Mouse (Mus musculus): Measurements from ENCODE around the gene Mto1. TPM values are rescaled to one million over a fixed set of nuclear protein-coding genes. Genes with fewer than 3 reads are reported as not detected.

The Mto1 gene
- polyA plus RNA-seq, 1 experiment from 2014 or later = 26.2 TPM

DNA sequence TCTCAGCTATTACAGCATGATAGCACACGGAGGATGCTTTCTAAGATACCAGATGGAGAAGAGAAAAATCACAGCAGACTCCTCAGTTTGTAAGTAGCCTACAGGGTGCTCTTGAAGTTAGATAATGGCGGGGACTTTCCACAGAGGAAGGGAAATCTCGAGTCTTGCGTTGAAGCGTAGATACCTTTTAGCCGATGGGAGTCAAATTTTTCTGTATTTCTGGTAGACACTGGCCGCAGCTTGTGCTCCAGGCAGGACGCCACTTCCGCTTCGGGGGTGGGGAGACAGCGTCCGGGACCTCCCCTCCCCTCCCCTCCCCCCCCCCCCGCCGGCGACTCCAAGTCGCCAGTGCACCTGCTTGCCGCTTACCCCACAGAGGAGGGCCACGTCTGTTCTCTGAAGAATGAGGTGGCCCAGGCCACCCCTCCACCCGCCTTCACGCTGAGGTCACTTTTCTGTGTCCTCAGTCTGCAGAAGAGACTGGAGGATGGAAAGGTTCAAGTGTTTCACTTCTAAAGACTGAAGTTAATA, 40.9 kb downstream of the Mto1 start, which contains the start of gene Eef1a1:
Gene Eef1a1, minus strand, starts transcription at position 262 of the 531 bp plus-strand sequence.
- ATAC-seq (replicated peaks; ENCODE audit: insufficient number of reproducible peaks, insufficient read depth, low FRiP score, low read depth) = peak; percentile 61
- H3K4me2 ChIP-seq = peak within 1 kb of the TSS; percentile 73
- H3K27ac ChIP-seq = peak within 1 kb of the TSS; percentile 69
- no peaks in the 10 kb centered on the region for H3K36me3 ChIP-seq
- H3K4me1 ChIP-seq (replicated peaks) = 0 out of 2 replicates have a peak, but pooled peaks cover 3% of the 10 kb centered on the region
- 2% methylated on average over 19 of the region's 20 CpGs for WGBS
- H3K27me3 ChIP-seq = no peaks in the 10 kb centered on the region
- H3K4me3 ChIP-seq = peak within 1 kb of the TSS; percentile 53
- H3K9me3 ChIP-seq (replicated peaks) = no peaks in the 10 kb centered on the region
- peak within 1 kb of the TSS; percentile 51 for H3K9ac ChIP-seq

DNA sequence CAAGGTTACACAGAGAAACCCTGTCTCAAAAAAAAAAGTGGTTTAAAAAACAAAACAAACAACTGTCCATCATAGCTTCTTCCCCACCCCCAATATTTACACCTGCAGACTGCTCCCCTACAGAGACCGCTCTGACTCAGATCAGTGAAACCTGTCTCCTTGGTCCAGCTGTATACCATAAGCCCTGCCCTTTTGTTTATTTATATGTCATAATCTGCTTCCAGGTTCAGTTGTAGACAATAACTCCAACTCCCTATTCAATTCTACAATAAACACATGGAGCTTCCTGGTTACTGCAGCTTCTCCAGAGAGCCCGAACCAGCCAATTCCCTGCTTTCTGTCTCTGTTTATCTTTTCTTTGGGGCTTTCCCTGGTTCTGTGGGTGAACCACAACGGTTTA, 43.2 kb downstream of the Mto1 start:
- Histone ChIP-seq H3K4me3 (no peak overlapping the region), H3K4me2 (no peak overlapping the region), H3K36me3 (no peaks in the 10 kb centered on the region), H3K27ac (no peak overlapping the region), H3K9me3 (replicated peaks) (no peaks in the 10 kb centered on the region), H3K27me3 (no peaks in the 10 kb centered on the region), H3K4me1 (replicated peaks) (0 out of 2 replicates have a peak, but pooled peaks cover 3% of the 10 kb centered on the region), H3K9ac (no peak overlapping the region)
- ATAC-seq (replicated peaks; ENCODE audit: insufficient number of reproducible peaks, insufficient read depth, low FRiP score, low read depth) = no peak
- 72% methylated on average over 3 of the region's 3 CpGs for WGBS

DNA sequence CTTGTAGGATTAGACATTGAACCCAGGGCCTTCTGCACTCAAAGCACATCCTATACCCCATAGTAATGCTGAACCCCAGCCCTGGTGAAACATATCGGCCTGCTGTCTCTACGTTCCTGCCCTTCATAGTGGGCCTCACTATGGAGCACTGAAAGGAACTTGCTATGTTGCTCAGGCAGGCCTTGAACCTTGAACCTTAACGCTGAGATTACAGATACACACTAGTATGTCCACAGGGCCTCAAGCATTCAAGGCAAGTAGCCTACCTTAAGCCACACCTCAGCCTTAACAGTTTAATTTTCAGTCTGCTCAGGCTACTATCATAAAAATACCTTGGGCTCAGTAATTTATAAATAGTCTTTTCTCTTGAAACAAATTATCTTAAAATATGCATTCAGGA, 44.2 kb downstream of the Mto1 start:
- H3K4me3 ChIP-seq = no peak overlapping the region
- H3K4me1 ChIP-seq (replicated peaks) = 0 out of 2 replicates have a peak, but pooled peaks cover 3% of the 10 kb centered on the region
- no peak overlapping the region for H3K9ac ChIP-seq
- 85% methylated on average over 3 of the region's 3 CpGs for WGBS
- no peak for ATAC-seq (replicated peaks; ENCODE audit: insufficient number of reproducible peaks, insufficient read depth, low FRiP score, low read depth)
- no peak overlapping the region for H3K27ac ChIP-seq
- H3K27me3 ChIP-seq = no peaks in the 10 kb centered on the region
- H3K9me3 ChIP-seq (replicated peaks) = no peaks in the 10 kb centered on the region
- no peaks in the 10 kb centered on the region for H3K36me3 ChIP-seq
- H3K4me2 ChIP-seq = no peak overlapping the region

DNA sequence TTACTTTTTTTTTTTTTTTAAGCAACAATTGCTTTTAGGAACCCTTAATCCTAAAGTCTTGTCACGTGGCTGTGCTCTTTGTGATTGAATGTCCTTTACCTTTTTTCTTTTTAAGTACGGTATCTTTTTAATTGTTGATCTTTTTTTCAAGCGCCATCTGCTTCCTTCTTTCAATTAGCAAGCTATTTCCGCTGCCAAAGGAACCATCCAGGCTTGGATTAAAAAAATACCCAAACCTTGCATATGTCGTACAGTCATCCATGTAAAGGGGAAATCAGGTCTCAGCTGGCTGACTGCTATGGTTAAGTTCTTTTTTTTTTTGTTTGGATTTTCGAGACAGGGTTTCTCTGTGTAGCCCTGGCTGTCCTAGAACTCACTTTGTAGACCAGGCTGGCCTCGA, 45.2 kb downstream of the Mto1 start:
- WGBS = 84% methylated on average over 7 of the region's 7 CpGs
- no peak overlapping the region for H3K4me3 ChIP-seq
- H3K9ac ChIP-seq = no peak overlapping the region
- 0 out of 2 replicates have a peak, but pooled peaks cover 3% of the 10 kb centered on the region for H3K4me1 ChIP-seq (replicated peaks)
- H3K9me3 ChIP-seq (replicated peaks) = no peaks in the 10 kb centered on the region
- H3K27me3 ChIP-seq = no peaks in the 10 kb centered on the region
- H3K36me3 ChIP-seq = no peaks in the 10 kb centered on the region
- no peak for ATAC-seq (replicated peaks; ENCODE audit: insufficient number of reproducible peaks, insufficient read depth, low FRiP score, low read depth)
- no peak overlapping the region for H3K4me2 ChIP-seq
- no peak overlapping the region for H3K27ac ChIP-seq

DNA sequence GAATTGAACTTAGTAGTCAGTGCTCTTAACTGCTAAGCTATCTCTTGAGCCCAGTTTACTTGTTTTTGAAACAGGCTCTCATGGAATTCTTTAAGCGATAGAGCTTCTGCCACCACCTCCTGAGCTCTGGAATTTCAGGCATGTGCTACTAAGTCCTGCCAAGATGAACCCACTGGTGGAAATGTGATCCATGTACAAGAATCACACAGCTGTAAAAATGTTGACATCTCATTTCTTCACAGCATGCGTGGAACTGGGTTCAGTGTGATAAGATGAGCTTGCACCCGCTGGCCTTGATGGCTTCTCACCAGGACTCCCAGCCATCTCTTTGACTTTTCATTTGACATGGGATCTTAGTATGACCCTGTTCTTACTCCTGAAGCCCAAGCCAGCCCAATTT, 52.4 kb downstream of the Mto1 start:
- Histone ChIP-seq H3K36me3 (no peaks in the 10 kb centered on the region), H3K4me3 (no peak overlapping the region), H3K4me2 (no peak overlapping the region), H3K4me1 (replicated peaks) (peaks cover 21% of the 10 kb centered on the region), H3K27ac (peak overlapping the region; percentile 56), H3K9ac (no peak overlapping the region), H3K9me3 (replicated peaks) (no peaks in the 10 kb centered on the region), H3K27me3 (no peaks in the 10 kb centered on the region)
- ATAC-seq (replicated peaks; ENCODE audit: insufficient number of reproducible peaks, insufficient read depth, low FRiP score, low read depth) = no peak; the same call in 1 of the 2 replicates
- WGBS = 25% methylated on average over 3 of the region's 3 CpGs

DNA sequence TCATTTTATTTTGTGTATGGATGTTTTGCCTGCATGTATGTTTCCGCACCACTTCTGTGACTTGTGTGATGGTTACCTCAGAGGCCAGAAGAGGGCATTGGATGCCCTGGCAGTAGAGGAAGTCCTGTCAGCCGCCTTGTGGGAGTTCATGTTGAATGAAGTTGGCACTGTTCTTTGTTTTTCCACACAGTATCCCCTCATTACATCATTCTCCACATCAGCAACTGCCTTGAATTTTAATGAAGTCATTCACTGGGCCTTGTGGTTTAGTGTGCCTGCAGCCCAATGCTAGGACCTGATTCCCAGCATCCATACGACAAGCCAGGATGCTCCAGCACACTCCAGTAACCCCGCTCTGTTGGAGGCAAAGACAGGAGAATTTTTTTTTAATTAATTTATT, 53.3 kb downstream of the Mto1 start:
- Histone ChIP-seq H3K27ac (no peak overlapping the region), H3K4me1 (replicated peaks) (peaks cover 27% of the 10 kb centered on the region), H3K27me3 (no peaks in the 10 kb centered on the region), H3K9ac (no peak overlapping the region), H3K9me3 (replicated peaks) (no peaks in the 10 kb centered on the region), H3K4me3 (no peak overlapping the region), H3K36me3 (no peaks in the 10 kb centered on the region), H3K4me2 (no peak overlapping the region)
- WGBS = 80% methylated on average over 4 of the region's 4 CpGs
- no peak for ATAC-seq (replicated peaks; ENCODE audit: insufficient number of reproducible peaks, insufficient read depth, low FRiP score, low read depth)

DNA sequence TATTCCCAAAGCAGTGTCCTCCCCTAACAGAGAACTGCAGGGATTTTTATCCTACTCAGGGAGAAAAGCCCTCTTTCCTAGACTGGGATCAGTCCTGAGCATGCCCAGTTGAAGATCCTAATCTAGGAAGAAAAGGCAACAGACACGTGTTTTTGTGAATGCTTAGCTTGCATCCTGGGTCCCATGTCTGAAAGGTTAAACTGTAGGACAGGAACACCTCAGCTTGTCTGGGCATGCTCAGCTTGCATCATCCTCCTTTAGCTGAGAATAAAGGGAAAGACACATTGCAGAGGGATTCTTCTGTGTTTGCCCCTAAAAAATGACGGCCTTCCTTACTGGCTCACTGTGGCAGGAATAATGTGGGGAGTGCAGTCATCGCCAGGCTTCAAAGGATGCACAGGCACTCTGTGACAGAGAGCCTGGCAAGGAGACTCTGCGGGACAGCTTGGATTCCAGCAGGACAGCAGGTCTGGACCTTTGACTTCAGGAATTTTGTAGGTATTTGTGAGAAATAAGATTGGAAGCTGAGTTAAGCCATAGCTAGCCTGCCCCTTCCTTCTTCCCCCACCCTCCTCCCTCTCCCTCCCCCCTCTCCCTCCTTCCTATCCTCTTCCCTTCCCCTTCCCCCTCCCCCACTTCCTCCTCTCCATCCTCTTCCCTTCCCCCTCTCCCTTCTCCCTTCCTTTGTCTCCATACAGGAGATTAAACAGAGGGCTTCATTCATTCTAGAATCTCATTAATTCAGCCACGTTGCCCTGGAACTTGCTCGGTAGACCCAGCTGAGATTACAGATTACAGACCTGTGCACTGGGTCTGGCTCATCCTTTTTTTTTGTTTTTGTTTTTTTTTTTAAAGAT, 55.4 kb downstream of the Mto1 start:
- Histone ChIP-seq H3K4me3 (no peak overlapping the region), H3K27ac (no peak overlapping the region; the same call in 1 of the 2 replicates), H3K4me1 (replicated peaks) (peaks cover 32% of the 10 kb centered on the region), H3K27me3 (no peaks in the 10 kb centered on the region), H3K9me3 (replicated peaks) (no peaks in the 10 kb centered on the region), H3K36me3 (no peaks in the 10 kb centered on the region), H3K9ac (no peak overlapping the region), H3K4me2 (no peak overlapping the region)
- no peak for ATAC-seq (replicated peaks; ENCODE audit: insufficient number of reproducible peaks, insufficient read depth, low FRiP score, low read depth)
- WGBS = 28% methylated on average over 6 of the region's 6 CpGs

DNA sequence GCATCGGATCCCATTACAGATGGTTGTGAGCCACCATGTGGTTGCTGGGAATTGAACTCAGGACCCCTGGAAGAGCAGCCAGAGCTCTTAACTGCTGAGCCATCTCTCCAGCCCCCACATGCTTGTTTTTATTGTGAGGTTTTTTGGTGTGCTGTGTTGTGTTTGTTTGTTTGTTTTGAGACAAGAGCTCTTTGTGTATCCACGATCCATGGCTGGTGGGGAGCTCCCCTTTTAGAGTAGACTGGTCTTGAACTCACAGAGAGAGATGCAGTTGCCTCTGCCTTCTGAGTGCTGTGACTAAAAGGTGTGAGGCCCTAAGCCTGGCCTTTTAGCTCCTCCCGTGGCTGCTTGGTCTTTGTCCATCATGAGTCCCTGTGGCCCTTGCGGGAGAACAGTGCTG, 56.1 kb downstream of the Mto1 start:
- Histone ChIP-seq H3K36me3 (no peaks in the 10 kb centered on the region), H3K4me2 (no peak overlapping the region), H3K27ac (0 out of 2 replicates have a peak overlapping the region, but pooled peaks have one; percentile 18), H3K9me3 (replicated peaks) (no peaks in the 10 kb centered on the region), H3K4me1 (replicated peaks) (peaks cover 32% of the 10 kb centered on the region), H3K4me3 (no peak overlapping the region), H3K9ac (no peak overlapping the region), H3K27me3 (no peaks in the 10 kb centered on the region)
- WGBS = 66% methylated on average over 4 of the region's 4 CpGs
- ATAC-seq (replicated peaks; ENCODE audit: insufficient number of reproducible peaks, insufficient read depth, low FRiP score, low read depth) = no peak

DNA sequence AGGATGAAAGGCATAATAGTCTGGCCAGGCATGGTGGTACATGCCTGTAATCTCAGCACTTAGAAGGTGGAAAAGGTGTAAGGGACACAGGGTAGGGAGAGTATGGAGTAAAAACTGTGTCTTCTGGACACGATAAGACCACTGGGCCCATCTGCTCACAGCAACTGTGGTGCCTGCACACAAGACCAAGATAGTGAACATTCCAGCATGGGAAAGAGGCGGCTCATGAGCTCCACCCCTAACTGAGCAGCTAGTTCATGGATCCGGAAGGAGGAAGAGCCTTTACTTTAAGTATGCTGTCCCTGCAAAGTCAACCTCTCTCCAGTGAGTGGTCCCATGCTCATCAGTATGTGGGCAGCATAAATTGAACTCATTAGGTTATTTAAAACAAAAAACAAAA, 56.7 kb downstream of the Mto1 start:
- Histone ChIP-seq H3K4me1 (replicated peaks) (peaks cover 32% of the 10 kb centered on the region), H3K27me3 (no peaks in the 10 kb centered on the region), H3K9me3 (replicated peaks) (no peaks in the 10 kb centered on the region), H3K4me2 (no peak overlapping the region), H3K36me3 (no peaks in the 10 kb centered on the region), H3K4me3 (no peak overlapping the region), H3K9ac (no peak overlapping the region), H3K27ac (0 out of 2 replicates have a peak overlapping the region, but pooled peaks have one; percentile 18)
- no peak for ATAC-seq (replicated peaks; ENCODE audit: insufficient number of reproducible peaks, insufficient read depth, low FRiP score, low read depth)
- WGBS = 47% methylated on average over 3 of the region's 3 CpGs

DNA sequence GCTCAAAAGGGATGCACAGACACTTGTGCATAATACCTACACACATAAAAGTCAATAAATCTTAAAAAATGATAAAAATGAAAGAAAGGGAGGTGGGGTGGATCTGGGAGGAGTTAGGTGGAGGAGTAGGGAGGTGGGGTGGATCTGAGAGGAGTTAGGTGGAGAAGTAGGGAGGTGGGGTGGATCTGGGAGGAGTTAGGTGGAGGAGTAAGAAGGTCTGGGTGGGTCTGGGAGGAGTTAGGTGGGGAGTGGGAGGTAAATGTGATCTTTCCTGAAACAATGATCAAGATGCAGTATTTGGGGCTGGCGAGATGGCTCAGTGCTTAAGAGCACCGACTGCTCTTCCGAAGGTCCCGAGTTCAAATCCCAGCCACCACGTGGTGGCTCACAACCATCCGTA, 57.2 kb downstream of the Mto1 start:
- Histone ChIP-seq H3K4me3 (no peak overlapping the region), H3K27ac (no peak overlapping the region), H3K9ac (no peak overlapping the region), H3K9me3 (replicated peaks) (no peaks in the 10 kb centered on the region), H3K4me1 (replicated peaks) (peaks cover 30% of the 10 kb centered on the region), H3K4me2 (no peak overlapping the region), H3K36me3 (no peaks in the 10 kb centered on the region), H3K27me3 (no peaks in the 10 kb centered on the region)
- WGBS = 87% methylated on average over 6 of the region's 6 CpGs
- no peak for ATAC-seq (replicated peaks; ENCODE audit: insufficient number of reproducible peaks, insufficient read depth, low FRiP score, low read depth)

DNA sequence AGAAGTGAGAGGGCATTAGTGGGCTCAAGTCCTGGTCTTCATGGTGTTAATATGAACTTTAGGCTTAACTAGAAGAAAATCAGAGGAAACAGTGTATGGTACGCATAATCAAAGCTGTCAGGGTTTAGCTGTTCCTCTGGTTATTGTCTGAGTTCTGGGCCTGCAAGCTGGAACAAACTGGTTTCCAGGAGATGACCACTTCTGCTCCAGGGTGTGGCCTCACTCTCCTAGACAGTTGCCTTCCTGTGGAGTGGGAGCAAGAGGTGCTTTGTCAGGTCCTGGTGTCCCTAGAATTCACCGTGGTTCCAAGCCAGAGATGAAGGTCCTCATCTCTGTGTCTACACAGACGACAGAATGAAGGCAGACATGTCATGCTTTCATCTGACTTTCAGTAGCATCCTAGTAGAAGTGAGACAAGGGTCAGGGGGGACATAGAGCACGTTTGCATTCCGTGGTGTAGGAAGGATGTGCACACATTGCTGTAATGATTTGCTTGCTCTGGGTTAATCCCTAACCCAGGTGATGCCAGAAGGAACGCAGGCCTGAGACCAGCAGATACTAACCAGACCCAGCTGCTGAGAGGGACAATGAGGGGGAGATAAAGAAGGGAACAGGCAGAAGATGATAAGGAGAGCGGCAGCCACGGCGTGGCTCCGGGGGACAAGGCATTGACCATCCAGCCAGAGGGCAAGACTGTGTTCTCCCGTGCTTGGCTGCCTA, 58.2 kb downstream of the Mto1 start:
- Histone ChIP-seq H3K9me3 (replicated peaks) (no peaks in the 10 kb centered on the region), H3K9ac (no peak overlapping the region), H3K27ac (peak overlapping the region; percentile 63), H3K4me3 (no peak overlapping the region), H3K27me3 (no peaks in the 10 kb centered on the region), H3K4me2 (peak overlapping the region; percentile 26; the same call in 1 of the 2 replicates), H3K4me1 (replicated peaks) (peaks cover 25% of the 10 kb centered on the region), H3K36me3 (no peaks in the 10 kb centered on the region)
- peak; percentile 50; the same call in 1 of the 2 replicates for ATAC-seq (replicated peaks; ENCODE audit: insufficient number of reproducible peaks, insufficient read depth, low FRiP score, low read depth)
- WGBS = 18% methylated on average over 11 of the region's 11 CpGs
